Mouse (Mus musculus) central nervous system, embryonic 11.5 days (tissue): ENCODE results near the gene Magi2. TPM values are rescaled to one million over a fixed set of nuclear protein-coding genes. Genes with fewer than 3 reads are reported as not detected.

Experiments used
- polyA plus RNA-seq: library from polyadenylated mRNA; depleted of rRNA; stranded (reverse); fragments of >200 nt; gene quantifications from 2 replicates; pipeline ENCODE4 v1.2.3, GENCODE M21; 2012; rRNA removed

Magi2 gene
- polyA plus RNA-seq: 7.0 and 10.0 TPM in 2 replicates

DNA sequence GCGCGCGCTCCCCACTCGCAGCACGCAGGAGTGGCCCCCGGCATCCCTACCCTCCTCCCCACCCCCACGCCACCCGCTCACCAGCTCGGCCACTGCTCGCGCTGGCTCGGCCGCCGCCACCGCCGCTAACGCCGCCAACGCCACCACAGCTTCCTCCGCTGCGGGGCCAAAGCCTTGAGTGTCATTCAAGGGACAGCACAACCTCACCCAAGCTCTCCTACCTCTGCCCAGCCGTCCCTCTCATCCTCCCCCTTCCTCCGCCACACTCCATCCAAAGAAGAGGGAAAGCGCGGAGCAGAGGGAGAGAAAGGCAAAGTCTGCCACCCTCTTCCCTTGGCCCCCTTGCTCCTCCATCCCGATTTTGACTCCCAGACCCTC is at the start of gene Magi2:
Gene Magi2, plus strand, starts transcription at position 171 of the 378 bp plus-strand sequence.

